Mouse (Mus musculus): Measurements from ENCODE around the gene Chd3. TPM values are rescaled to one million over a fixed set of nuclear protein-coding genes. Genes with fewer than 3 reads are reported as not detected.

The Chd3 gene
- total RNA-seq (2023; ENCODE audit: inconsistent age) = 312 to 359 TPM (median 334 TPM) in 4 replicates

GRCm38 (mm10) chr11:69369215-69369989 lies at the start of gene Chd3:
Gene Chd3, minus strand, starts transcription at chr11:69369406.

GRCm38 (mm10) chr11:69413221-69414181 lies 44.3 kb upstream of the Chd3 start, which contains the start of gene Kdm6b:
Gene Kdm6b, minus strand, starts transcription at chr11:69413675.

GRCm38 (mm10) chr11:69398059-69398458 lies 28.9 kb upstream of the Chd3 start, which contains the start of gene Tmem88:
Gene Tmem88, minus strand, starts transcription at chr11:69398234.

GRCm38 (mm10) chr11:69395235-69395633 lies 26.0 kb upstream of the Chd3 start, which contains the start of the genes Naa38 and Cyb5d1:
Gene Naa38, plus strand, starts transcription at chr11:69395487.
Gene Cyb5d1, minus strand, starts transcription at chr11:69395631.

GRCm38 (mm10) chr11:69340161-69341131 lies 28.8 kb downstream of the Chd3 start, which contains the start of gene Rnf227:
Gene Rnf227, plus strand, starts transcription at chr11:69340461.

GRCm38 (mm10) chr11:69325628-69326407 lies 43.4 kb downstream of the Chd3 start, which contains the start of gene Kcnab3:
Gene Kcnab3, plus strand, starts transcription at chr11:69326258.

GRCm38 (mm10) chr11:69323667-69324111 lies 45.5 kb downstream of the Chd3 start, which contains the start of the genes Cntrob and Trappc1:
Gene Cntrob, minus strand, starts transcription at chr11:69323775.
Gene Trappc1, plus strand, starts transcription at chr11:69323980.

Other genes with a start within 250 kb of the Chd3 start
- gene Hes7, start 249.0 kb downstream of the Chd3 start, total RNA-seq (2023; ENCODE audit: inconsistent age) = 0.27 to 0.48 TPM in 2 of 4 replicates, not detected in the others
- gene 9130213A22Rik, start 246.8 kb downstream of the Chd3 start, total RNA-seq (2023; ENCODE audit: inconsistent age) = 0.35 TPM in 1 of 4 replicates, not detected in the others
- 1.3 to 2.1 TPM (median 1.4 TPM) in 4 replicates for gene Aloxe3, start 243.5 kb downstream of the Chd3 start, total RNA-seq (2023; ENCODE audit: inconsistent age)
- gene Alox12b, start 212.4 kb downstream of the Chd3 start, total RNA-seq (2023; ENCODE audit: inconsistent age) = not detected in 4 replicates
- gene Alox8, start 171.6 kb downstream of the Chd3 start, total RNA-seq (2023; ENCODE audit: inconsistent age) = not detected in 4 replicates
- not detected in 4 replicates for gene Gucy2e, start 132.4 kb downstream of the Chd3 start, total RNA-seq (2023; ENCODE audit: inconsistent age)
- gene Cntrob, start 45.6 kb downstream of the Chd3 start, total RNA-seq (2023; ENCODE audit: inconsistent age) = 27.1 to 33.6 TPM (median 29.4 TPM) in 4 replicates
- gene Trappc1, start 45.4 kb downstream of the Chd3 start, total RNA-seq (2023; ENCODE audit: inconsistent age) = 32.4 to 43.0 TPM (median 40.9 TPM) in 4 replicates
- 1.5 to 2.8 TPM (median 2.2 TPM) in 4 replicates for gene Kcnab3, start 43.1 kb downstream of the Chd3 start, total RNA-seq (2023; ENCODE audit: inconsistent age)
- gene Rnf227, start 28.9 kb downstream of the Chd3 start, total RNA-seq (2023; ENCODE audit: inconsistent age) = 1.4 to 2.9 TPM (median 2.1 TPM) in 4 replicates
- 39.9 to 59.3 TPM (median 48.7 TPM) in 4 replicates for gene Naa38, start 26.1 kb upstream of the Chd3 start, total RNA-seq (2023; ENCODE audit: inconsistent age)
- 35.8 to 44.9 TPM (median 38.2 TPM) in 4 replicates for gene Cyb5d1, start 26.2 kb upstream of the Chd3 start, total RNA-seq (2023; ENCODE audit: inconsistent age)
- 11.0 to 13.5 TPM (median 12.3 TPM) in 4 replicates for gene Tmem88, start 28.8 kb upstream of the Chd3 start, total RNA-seq (2023; ENCODE audit: inconsistent age)
- gene Kdm6b, start 44.3 kb upstream of the Chd3 start, total RNA-seq (2023; ENCODE audit: inconsistent age) = 323 to 405 TPM (median 369 TPM) in 4 replicates
- gene Dnah2, start 179.7 kb upstream of the Chd3 start, total RNA-seq (2023; ENCODE audit: inconsistent age) = not detected in 4 replicates
- gene Efnb3, start 190.8 kb upstream of the Chd3 start, total RNA-seq (2023; ENCODE audit: inconsistent age) = 0.36 to 0.93 TPM (median 0.45 TPM) in 4 replicates
- gene Wrap53, start 210.8 kb upstream of the Chd3 start, total RNA-seq (2023; ENCODE audit: inconsistent age) = 11.6 to 16.8 TPM (median 11.9 TPM) in 4 replicates
- 130 to 136 TPM (median 131 TPM) in 4 replicates for gene Trp53, start 211.0 kb upstream of the Chd3 start, total RNA-seq (2023; ENCODE audit: inconsistent age)
- 0.33 TPM in 1 of 4 replicates, not detected in the others for gene Atp1b2, start 236.5 kb upstream of the Chd3 start, total RNA-seq (2023; ENCODE audit: inconsistent age)
- not detected in 4 replicates for gene Shbg, start 248.5 kb upstream of the Chd3 start, total RNA-seq (2023; ENCODE audit: inconsistent age)

All from B cell, adult (primary cell).